ENCODE assay signal across 9 mouse cellular contexts in the genomic region with DNA sequence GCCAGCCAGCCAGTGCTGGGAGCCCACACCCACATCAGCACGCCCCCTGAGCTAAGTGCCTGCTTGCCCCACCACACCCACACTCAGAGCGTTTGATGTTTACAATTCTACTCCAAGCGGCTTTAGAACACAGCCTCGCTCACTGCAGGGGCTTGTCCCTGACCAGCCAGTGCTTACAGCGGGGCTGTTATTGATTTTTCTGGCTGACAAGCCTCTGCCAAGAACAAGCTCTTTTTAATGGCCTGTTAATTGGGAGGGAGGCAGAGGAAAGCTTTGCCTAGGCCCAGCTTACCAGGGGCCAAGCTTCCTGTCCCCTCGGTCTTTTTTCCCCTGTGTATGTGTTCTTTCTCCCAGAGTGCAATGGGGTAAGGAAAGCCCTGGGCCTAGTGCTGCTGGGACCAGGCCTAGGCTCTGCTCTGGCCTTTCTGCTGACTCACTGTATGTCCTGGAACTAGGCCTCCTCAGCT. TPM values are rescaled to one million over a fixed set of nuclear protein-coding genes. Genes with fewer than 3 reads are reported as not detected.
A peak's percentile ranks its signal among the peaks of the same experiment; 100 is the strongest.
DNase-seq lines count a peak whose midpoint lies in the region; ATAC-seq lines count a peak whose summit lies in the region.
"Had no signal": no experiment of that assay in that cellular context is flagged by ENCODE, and none has a peak within 500 bp of the region (broad histone marks: within the 10 kb centered on the region; RNA-seq: fewer than 3 reads in every experiment).

No protein-coding gene starts in this region.

- H3K27ac ChIP-seq in limb, embryonic 12.5 days = peak overlapping the region; percentile 80
- peak overlapping the region; percentile 21; the same call in 1 of the 2 replicates for H3K27ac ChIP-seq in midbrain, embryonic 14.5 days (replicated peaks; ENCODE audit: low read depth, low read length)

- H3K9me3 ChIP-seq in limb, embryonic 12.5 days = no peaks in the 10 kb centered on the region
- no peaks in the 10 kb centered on the region for H3K9me3 ChIP-seq in midbrain, embryonic 14.5 days (ENCODE audit: control insufficient read depth, low read length)

- H3K4me1 ChIP-seq in limb, embryonic 12.5 days (replicated peaks) = peaks cover 57% of the 10 kb centered on the region
- H3K4me1 ChIP-seq in midbrain, embryonic 14.5 days (ENCODE audit: control insufficient read depth, insufficient read depth, low read length) = peaks cover 19% of the 10 kb centered on the region
- H3K4me1 ChIP-seq: megakaryocyte, embryonic 14.5 days had no signal

- WGBS in limb, embryonic 12.5 days = 7% methylated on average over 6 of the region's 6 CpGs
- 13% methylated on average over 6 of the region's 6 CpGs for WGBS in midbrain, embryonic 14.5 days

- H3K4me2 ChIP-seq in limb, embryonic 12.5 days = peak overlapping the region; percentile 36
- no peak overlapping the region for H3K4me2 ChIP-seq in midbrain, embryonic 14.5 days (ENCODE audit: low read length)

- no peaks in the 10 kb centered on the region for H3K36me3 ChIP-seq in limb, embryonic 12.5 days
- no peaks in the 10 kb centered on the region for H3K36me3 ChIP-seq in midbrain, embryonic 14.5 days (ENCODE audit: control insufficient read depth, insufficient read depth, low read length)

- peaks cover 4% of the 10 kb centered on the region; the same call in 1 of the 2 replicates for H3K27me3 ChIP-seq in limb, embryonic 12.5 days
- H3K27me3 ChIP-seq in midbrain, embryonic 14.5 days (ENCODE audit: control insufficient read depth, insufficient read depth, low read length) = 0 out of 2 replicates have a peak, but pooled peaks cover 3% of the 10 kb centered on the region
- H3K27me3 ChIP-seq: megakaryocyte, embryonic 14.5 days had no signal

- H3K9ac ChIP-seq in limb, embryonic 12.5 days (replicated peaks) = no peak overlapping the region
- 0 out of 2 replicates have a peak overlapping the region, but pooled peaks have one; percentile 16 for H3K9ac ChIP-seq in midbrain, embryonic 14.5 days (replicated peaks; ENCODE audit: low read length)

- DNase-seq in layer of hippocampus, adult 8-10 months (ENCODE audit: low spot score in 2 of 2) = peak; percentile 42 to 48
- DNase-seq in layer of hippocampus, postnatal 25 days (ENCODE audit: extremely low spot score in 1 of 2, low spot score in 1 of 2) = no peak
- DNase-seq in embryo, embryonic 10 days (ENCODE audit: low spot score) = peak; percentile 49
- DNase-seq in heart, adult 9 months (ENCODE audit: low spot score in 2 of 2) = peak; percentile 38 to 46
- DNase-seq in midbrain, embryonic 14.5 days = peak; percentile 56
- no peak for DNase-seq in gastrocnemius, adult 18-20 months (ENCODE audit: low spot score)

- H3K4me3 ChIP-seq in limb, embryonic 12.5 days (replicated peaks) = peak overlapping the region; percentile 15
- no peak overlapping the region for H3K4me3 ChIP-seq in midbrain, embryonic 14.5 days (replicated peaks; ENCODE audit: low read depth, low read length)
- H3K4me3 ChIP-seq: megakaryocyte, embryonic 14.5 days had no signal

- peak; percentile 64 for ATAC-seq in limb, embryonic 12.5 days (ENCODE audit: insufficient number of reproducible peaks, insufficient read depth, low FRiP score, low TSS enrichment, low read depth)
- ATAC-seq in midbrain, embryonic 14.5 days (ENCODE audit: low FRiP score, low TSS enrichment) = no peak
- ATAC-seq in granulocyte monocyte progenitor cell, adult 5-6 weeks (replicated peaks; ENCODE audit: poor library complexity, severe bottlenecking) = no peak

RNA-seq across cellular contexts. Expression of gene Hspb8, which starts 1.9 kb away (rescaled TPM):
- 10 to 100 TPM; 12.6 to 18.6 (median 14.5) TPM for total RNA-seq in layer of hippocampus, adult 8-10 months (2022)
- total RNA-seq in layer of hippocampus, postnatal 25 days (2021) = 10 to 100 TPM; 11.7 to 13.6 TPM
- 12.0 TPM in 2 replicates for polyA plus RNA-seq in limb, embryonic 12.5 days (2016; fragmentation: Nextera tagmentation; extraction: Ambion mirVana)
- polyA plus RNA-seq in midbrain, embryonic 14.5 days (2014; fragmentation: Nextera tagmentation; extraction: Ambion mirVana) = 1.9 and 3.7 TPM in 2 replicates
- not detected in 2 replicates for total RNA-seq in granulocyte monocyte progenitor cell, adult 5-6 weeks (2014; fragmentation: Nextera tagmentation)
- total RNA-seq in granulocyte monocyte progenitor cell, adult 5-6 weeks (2017) = not detected in 2 replicates
- 100 to 1,000 TPM; 232 to 400 TPM for total RNA-seq in gastrocnemius, adult 18-20 months (2021)

Comparison
In these comparisons a context has a peak if more than half of its experiments do, and no peak if none do; other contexts are left out.
1. DNase-seq: peak in layer of hippocampus, adult 8-10 months (2 of 2), embryo, embryonic 10 days (single experiment), heart, adult 9 months (2 of 2) and midbrain, embryonic 14.5 days (single experiment); none in layer of hippocampus, postnatal 25 days (0 of 2) and gastrocnemius, adult 18-20 months (single experiment).
2. RNA of gene Hspb8, which starts 1.9 kb away (total RNA-seq): 232 to 400 TPM in gastrocnemius, adult 18-20 months, 12.6 to 18.6 TPM in layer of hippocampus, adult 8-10 months and 11.7 to 13.6 TPM in layer of hippocampus, postnatal 25 days; not detected in granulocyte monocyte progenitor cell, adult 5-6 weeks; every median in the first group is over 10 times any median in the second.